Mouse (Mus musculus): ENCODE measurements around the gene Neurl3. TPM values are rescaled to one million over a fixed set of nuclear protein-coding genes. Genes with fewer than 3 reads are reported as not detected.

Neurl3 gene
- polyA plus RNA-seq, 2 experiments = 1.9 to 2.6 TPM

DNA sequence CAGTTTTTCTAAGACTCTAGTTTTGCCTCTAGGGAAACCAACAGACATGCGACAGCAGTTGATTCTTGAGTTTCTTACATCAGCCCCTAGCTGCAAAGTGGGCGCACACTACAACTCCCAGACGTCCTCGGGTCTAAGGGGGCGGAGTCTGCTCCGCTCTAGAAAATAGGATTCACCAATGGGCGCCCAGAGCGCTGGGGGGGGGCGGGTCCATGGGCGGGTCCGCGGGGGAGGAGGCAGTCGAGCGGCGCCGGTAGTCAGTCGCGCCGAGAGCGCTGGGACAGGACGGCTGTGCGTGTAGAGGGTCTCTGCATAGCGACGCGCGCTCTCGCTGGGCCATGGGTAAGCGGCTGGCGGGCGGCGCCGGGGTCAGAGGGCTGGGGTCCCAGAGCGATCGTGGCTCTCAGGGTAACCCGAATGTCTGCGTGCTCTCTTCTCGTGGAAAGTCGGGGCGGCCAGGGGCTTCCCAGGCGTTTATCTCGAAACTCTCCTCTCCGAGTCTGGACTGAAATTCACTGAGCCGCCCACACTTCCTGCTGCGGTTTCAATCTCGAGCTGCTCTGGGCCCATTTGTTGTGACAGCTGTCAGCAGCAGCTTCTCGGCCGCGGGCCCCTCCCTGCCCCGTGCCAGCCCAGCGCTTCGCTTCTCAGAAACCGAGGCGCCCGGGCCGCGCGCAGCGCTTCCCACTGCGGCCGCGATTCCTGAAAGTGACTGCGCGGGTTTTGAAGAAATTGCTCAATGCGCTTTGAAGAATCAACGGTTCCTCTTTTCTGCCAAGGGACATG lies 33.2 kb upstream of the Neurl3 start, which contains the start of gene Arid5a:
Arid5a (plus strand) TSS at position 239 of the 786 bp plus-strand sequence.
- H3K9ac ChIP-seq (replicated peaks) = peak within 1 kb of the TSS; percentile 58
- H3K27me3 ChIP-seq (ENCODE audit: control insufficient read depth, insufficient read depth, low read length) = peaks cover 24% of the 10 kb centered on the region
- WGBS (ENCODE audit: insufficient replicate concordance) = under 1% methylated on average over 64 of the region's 65 CpGs
- TF ChIP-seq EP300 (IDR thresholded peaks at IDR 0.05; ENCODE audit: low read depth) (no peak), CTCF (IDR thresholded peaks at IDR 0.05; ENCODE audit: low read depth) (peak; percentile 18; the same call in 1 of the 2 replicates)
- ATAC-seq (ENCODE audit: insufficient read depth) (peak; percentile 93), DNase-seq (ENCODE audit: low read depth in 3 of 3, low spot score in 3 of 3) (peak; percentile 80 to 84 (median 80))
- H3K4me2 ChIP-seq (ENCODE audit: low read depth) = peak within 1 kb of the TSS; percentile 78
- peaks cover 0 to 8% of the 10 kb centered on the region in 2 experiments; a peak in 2 of 4 replicates for H3K4me1 ChIP-seq (replicated peaks; ENCODE audit: control insufficient read depth in 2 of 2, insufficient read depth in 2 of 2, low read length in 1 of 2)
- no peak within 1 kb of the TSS; the same call in 1 of the 2 replicates for H3K27ac ChIP-seq
- no peaks in the 10 kb centered on the region for H3K36me3 ChIP-seq (replicated peaks; ENCODE audit: control insufficient read depth, insufficient read depth, low read depth)
- H3K9me3 ChIP-seq (ENCODE audit: control insufficient read depth, low read length) = no peaks in the 10 kb centered on the region
- peak within 1 kb of the TSS; percentile 66 to 69 for H3K4me3 ChIP-seq (ENCODE audit: insufficient read depth in 1 of 2, low read depth in 2 of 2, low read length in 2 of 2)

DNA sequence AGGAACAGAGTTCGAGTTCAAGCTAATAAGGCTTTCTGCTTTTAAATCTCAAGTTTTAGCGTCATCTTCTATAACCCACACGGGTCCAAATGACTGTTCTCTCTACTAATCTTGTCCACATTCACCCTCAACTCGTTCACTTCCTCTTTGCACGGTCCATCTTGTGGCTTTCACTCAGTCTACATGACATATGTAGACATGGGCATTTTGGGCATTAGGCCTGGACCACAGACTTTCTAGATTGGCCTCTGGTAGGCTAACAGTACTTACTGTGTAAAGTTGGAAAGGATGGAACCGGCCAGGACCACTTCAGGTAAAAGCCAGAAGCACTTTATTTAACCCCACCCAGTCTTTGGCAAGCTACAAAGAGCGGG lies 32.6 kb upstream of the Neurl3 start:
- Histone ChIP-seq H3K9ac (replicated peaks) (no peak overlapping the region), H3K36me3 (replicated peaks; ENCODE audit: control insufficient read depth, insufficient read depth, low read depth) (no peaks in the 10 kb centered on the region), H3K4me2 (ENCODE audit: low read depth) (peak overlapping the region; percentile 78), H3K27ac (no peak overlapping the region), H3K27me3 (ENCODE audit: control insufficient read depth, insufficient read depth, low read length) (peaks cover 30% of the 10 kb centered on the region), H3K4me1 (replicated peaks; ENCODE audit: control insufficient read depth in 2 of 2, insufficient read depth in 2 of 2, low read length in 1 of 2) (peaks cover 0 to 8% of the 10 kb centered on the region in 2 experiments; a peak in 2 of 4 replicates), H3K4me3 (ENCODE audit: insufficient read depth in 1 of 2, low read depth in 2 of 2, low read length in 2 of 2) (no peak overlapping the region), H3K9me3 (ENCODE audit: control insufficient read depth, low read length) (no peaks in the 10 kb centered on the region)
- no peak for DNase-seq (ENCODE audit: low read depth in 3 of 3, low spot score in 3 of 3)
- TF ChIP-seq CTCF (IDR thresholded peaks at IDR 0.05; ENCODE audit: low read depth) = no peak
- TF ChIP-seq EP300 (IDR thresholded peaks at IDR 0.05; ENCODE audit: low read depth) = no peak
- no peak for ATAC-seq (ENCODE audit: insufficient read depth)
- WGBS (ENCODE audit: insufficient replicate concordance) = 30% methylated on average over 7 of the region's 7 CpGs

DNA sequence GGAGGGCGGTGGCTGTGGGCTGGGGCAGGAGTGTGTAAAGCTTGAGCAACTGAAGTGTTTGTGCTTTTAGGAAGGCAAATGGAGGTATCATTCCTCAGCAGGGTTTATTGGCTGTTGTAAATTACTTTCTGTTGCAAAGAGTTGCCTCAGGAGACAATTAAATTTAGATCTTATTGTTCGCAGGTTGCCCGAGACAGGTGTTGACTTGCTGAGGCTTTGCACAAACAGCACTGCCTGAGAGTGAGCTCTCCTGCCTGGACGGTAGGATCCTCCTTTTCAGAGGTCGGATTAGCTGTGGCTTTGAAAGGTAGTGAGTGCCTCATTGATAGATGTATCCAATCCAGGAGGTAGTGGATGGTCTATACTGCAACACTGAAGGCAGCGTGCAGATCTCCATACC lies 31.6 kb upstream of the Neurl3 start:
- DNase-seq (ENCODE audit: low read depth in 3 of 3, low spot score in 3 of 3) (no peak), ATAC-seq (ENCODE audit: insufficient read depth) (no peak)
- Histone ChIP-seq H3K9me3 (ENCODE audit: control insufficient read depth, low read length) (no peaks in the 10 kb centered on the region), H3K9ac (replicated peaks) (no peak overlapping the region), H3K36me3 (replicated peaks; ENCODE audit: control insufficient read depth, insufficient read depth, low read depth) (no peaks in the 10 kb centered on the region), H3K4me3 (ENCODE audit: insufficient read depth in 1 of 2, low read depth in 2 of 2, low read length in 2 of 2) (no peak overlapping the region), H3K4me1 (replicated peaks; ENCODE audit: control insufficient read depth in 2 of 2, insufficient read depth in 2 of 2, low read length in 1 of 2) (peaks cover 0 to 8% of the 10 kb centered on the region in 2 experiments; a peak in 2 of 4 replicates), H3K4me2 (ENCODE audit: low read depth) (no peak overlapping the region), H3K27ac (no peak overlapping the region), H3K27me3 (ENCODE audit: control insufficient read depth, insufficient read depth, low read length) (peaks cover 33% of the 10 kb centered on the region)
- WGBS (ENCODE audit: insufficient replicate concordance) = 67% methylated on average over 6 of the region's 6 CpGs
- TF ChIP-seq CTCF (IDR thresholded peaks at IDR 0.05; ENCODE audit: low read depth) = no peak

DNA sequence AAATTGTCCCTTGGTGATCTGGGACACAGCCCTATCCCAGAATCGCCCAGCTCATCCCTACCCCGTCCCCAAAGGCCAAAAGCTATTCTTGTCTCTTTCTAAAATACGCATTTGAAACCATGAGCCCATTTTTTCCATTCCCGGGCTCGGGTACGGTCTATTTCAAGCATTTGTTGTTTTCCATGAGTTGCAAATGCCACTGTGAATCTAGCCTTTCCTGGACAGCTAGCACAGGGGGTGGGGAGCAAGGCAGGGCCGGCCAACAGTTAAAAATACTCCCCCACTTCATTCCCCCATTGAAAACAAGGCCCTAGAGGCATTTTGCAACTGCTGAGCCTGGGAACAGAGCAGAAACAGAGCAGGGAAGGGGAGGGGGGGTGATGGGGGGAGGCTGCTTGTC lies 30.3 kb upstream of the Neurl3 start:
- H3K9ac ChIP-seq (replicated peaks) = no peak overlapping the region
- no peak overlapping the region for H3K4me3 ChIP-seq (ENCODE audit: insufficient read depth in 1 of 2, low read depth in 2 of 2, low read length in 2 of 2)
- ATAC-seq (ENCODE audit: insufficient read depth) = no peak
- WGBS (ENCODE audit: insufficient replicate concordance) = 49% methylated on average over 7 of the region's 7 CpGs
- H3K27me3 ChIP-seq (ENCODE audit: control insufficient read depth, insufficient read depth, low read length) = peaks cover 33% of the 10 kb centered on the region
- H3K4me1 ChIP-seq (replicated peaks; ENCODE audit: control insufficient read depth in 2 of 2, insufficient read depth in 2 of 2, low read length in 1 of 2) = peaks cover 0 to 8% of the 10 kb centered on the region in 2 experiments; a peak in 2 of 4 replicates
- no peaks in the 10 kb centered on the region for H3K9me3 ChIP-seq (ENCODE audit: control insufficient read depth, low read length)
- no peak for DNase-seq (ENCODE audit: low read depth in 3 of 3, low spot score in 3 of 3)
- H3K4me2 ChIP-seq (ENCODE audit: low read depth) = no peak overlapping the region
- no peaks in the 10 kb centered on the region for H3K36me3 ChIP-seq (replicated peaks; ENCODE audit: control insufficient read depth, insufficient read depth, low read depth)
- H3K27ac ChIP-seq = no peak overlapping the region
- no peak for TF ChIP-seq EP300 (IDR thresholded peaks at IDR 0.05; ENCODE audit: low read depth)
- no peak for TF ChIP-seq CTCF (IDR thresholded peaks at IDR 0.05; ENCODE audit: low read depth)

Measured in liver, embryonic 14.5 days (tissue).